Mouse (Mus musculus) embryo, embryonic 11 days (tissue): Measurements from ENCODE around the gene Trafd1.

ENCODE experiments used
- DNase-seq: peaks from one replicate; pipeline ENCODE4 v3.0.0-alpha.2; 2015

Gene Trafd1

DNA sequence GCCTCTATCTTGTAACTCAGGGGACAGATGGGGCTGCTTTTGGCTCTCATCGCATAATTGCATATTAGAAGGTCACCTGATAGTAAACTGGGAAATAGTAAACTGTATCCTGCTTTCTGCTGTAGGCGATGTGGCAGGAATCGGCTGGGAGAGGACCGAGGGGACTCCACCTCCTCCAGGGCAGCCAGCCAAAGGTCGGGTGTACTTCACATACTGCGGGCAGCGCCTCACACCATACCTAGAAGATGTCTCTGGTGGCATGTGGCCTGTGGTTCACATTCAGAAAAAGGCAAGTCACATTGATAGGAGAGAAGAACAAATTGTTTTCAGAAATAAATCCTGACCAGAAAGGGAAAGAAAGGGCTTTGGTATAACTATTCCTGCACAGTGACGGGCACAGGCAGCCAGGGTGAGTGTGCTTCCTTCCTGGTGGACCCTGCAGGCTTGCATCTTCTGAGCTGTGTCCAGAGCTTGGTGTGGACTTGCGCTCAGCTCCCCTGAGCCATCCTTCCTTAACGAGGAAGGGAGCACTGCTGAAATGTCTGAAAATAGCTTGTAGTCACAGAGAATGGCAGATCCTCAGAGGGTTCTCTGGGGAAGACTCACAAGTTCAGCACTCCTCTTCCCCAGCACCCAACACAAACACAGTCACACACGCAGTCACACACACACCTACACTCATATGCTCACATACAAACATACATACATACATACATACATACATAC lies 55.9 kb downstream of the Trafd1 start:
- no peak for DNase-seq

DNA sequence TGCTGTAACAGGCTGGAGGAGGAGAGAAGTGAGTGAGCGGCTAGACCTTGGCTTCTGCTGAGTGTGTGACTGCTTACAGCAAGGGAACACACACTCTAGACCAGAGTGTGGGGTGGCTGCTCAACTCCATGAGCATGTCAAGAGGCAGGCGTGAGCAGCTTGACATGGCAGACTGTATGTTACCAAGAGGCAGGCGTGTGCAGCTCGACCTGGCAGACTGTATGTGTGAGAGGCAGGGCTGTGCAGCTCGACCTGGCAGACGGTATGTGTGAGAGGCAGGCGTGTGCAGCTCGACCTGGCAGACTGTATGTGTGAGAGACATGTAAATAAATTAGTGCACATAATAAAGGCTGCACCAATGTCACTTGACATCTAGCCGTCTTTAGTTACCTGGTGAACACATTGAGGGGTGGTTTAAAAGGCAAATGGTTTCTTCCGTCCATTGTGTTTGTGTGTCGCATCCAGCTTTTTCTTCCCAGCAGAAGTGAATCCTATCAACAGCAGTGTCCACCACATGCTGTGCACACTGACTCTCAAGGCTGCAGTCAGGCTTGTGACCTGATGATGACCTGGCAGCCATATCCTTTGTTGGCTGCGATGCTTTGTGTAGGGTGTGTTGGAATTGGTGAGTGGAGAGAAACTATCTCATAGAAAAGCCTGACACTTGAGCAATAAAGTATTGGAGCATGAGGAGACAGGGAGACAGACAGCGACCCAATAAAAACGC lies 59.2 kb downstream of the Trafd1 start:
- peak; percentile 9 for DNase-seq
